Mouse (Mus musculus): ENCODE measurements at regions not wholly inside any gene's neighbourhood (a gene's known extent, or its start where the extent isn't known, plus 50 kb on each side); places are given as distances from the start of the nearest gene placed in this dataset.

GRCm38 (mm10) chr2:169397013-169397412 lies 190.5 kb downstream of the Gm11011 start:
- Histone ChIP-seq H3K36me3 (no peaks in the 10 kb centered on the region), H3K4me2 (peak overlapping the region; percentile 31; the same call in 1 of the 2 replicates), H3K4me3 (replicated peaks) (no peak overlapping the region), H3K27ac (0 out of 2 replicates have a peak overlapping the region, but pooled peaks have one; percentile 7), H3K27me3 (peaks cover 11% of the 10 kb centered on the region), H3K9ac (replicated peaks) (no peak overlapping the region), H3K9me3 (no peaks in the 10 kb centered on the region), H3K4me1 (replicated peaks) (peaks cover 16% of the 10 kb centered on the region)
- ATAC-seq (ENCODE audit: insufficient number of reproducible peaks, insufficient read depth, low FRiP score, low TSS enrichment, low read depth) = no peak
- 55% methylated on average over 4 of the region's 4 CpGs for WGBS

GRCm38 (mm10) chr2:169396294-169396693 lies 191.3 kb downstream of the Gm11011 start:
- H3K36me3 ChIP-seq = no peaks in the 10 kb centered on the region
- no peak overlapping the region for H3K27ac ChIP-seq
- H3K4me2 ChIP-seq = no peak overlapping the region
- H3K4me1 ChIP-seq (replicated peaks) = peaks cover 16% of the 10 kb centered on the region
- no peak overlapping the region for H3K9ac ChIP-seq (replicated peaks)
- 83% methylated on average over 4 of the region's 4 CpGs for WGBS
- H3K27me3 ChIP-seq = peaks cover 11% of the 10 kb centered on the region
- no peaks in the 10 kb centered on the region for H3K9me3 ChIP-seq
- no peak overlapping the region for H3K4me3 ChIP-seq (replicated peaks)
- no peak for ATAC-seq (ENCODE audit: insufficient number of reproducible peaks, insufficient read depth, low FRiP score, low TSS enrichment, low read depth)

GRCm38 (mm10) chr2:169389611-169390010 lies 197.9 kb downstream of the Gm11011 start:
- Histone ChIP-seq H3K4me3 (replicated peaks) (no peak overlapping the region), H3K27me3 (peaks cover 2% of the 10 kb centered on the region), H3K27ac (no peak overlapping the region), H3K9ac (replicated peaks) (no peak overlapping the region), H3K9me3 (no peaks in the 10 kb centered on the region), H3K36me3 (no peaks in the 10 kb centered on the region), H3K4me2 (no peak overlapping the region), H3K4me1 (replicated peaks) (no peaks in the 10 kb centered on the region)
- ATAC-seq (ENCODE audit: insufficient number of reproducible peaks, insufficient read depth, low FRiP score, low TSS enrichment, low read depth) = no peak
- WGBS = 69% methylated on average over 4 of the region's 4 CpGs

DNA sequence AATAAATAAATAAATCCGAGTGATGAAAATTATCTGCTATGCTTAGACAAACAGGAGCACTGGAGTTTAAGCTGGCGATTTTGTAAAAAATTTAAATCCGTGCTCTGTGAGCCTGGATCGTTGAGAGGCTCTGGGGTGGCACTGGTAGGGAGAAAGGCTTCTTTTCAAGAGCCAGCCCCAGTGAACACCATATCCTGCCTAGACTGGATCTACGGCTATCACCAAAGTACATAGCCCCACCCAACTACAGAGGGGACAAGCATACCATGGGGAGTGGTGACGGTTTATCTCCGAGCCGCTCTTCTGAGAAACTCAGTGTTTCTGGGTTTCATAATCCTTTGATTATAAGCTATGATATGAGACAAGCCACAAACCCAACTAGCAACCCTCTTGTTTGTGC lies 199.0 kb downstream of the Gm11011 start:
- no peak overlapping the region for H3K9ac ChIP-seq (replicated peaks)
- no peak overlapping the region for H3K4me2 ChIP-seq
- no peaks in the 10 kb centered on the region for H3K4me1 ChIP-seq (replicated peaks)
- peaks cover 2% of the 10 kb centered on the region for H3K27me3 ChIP-seq
- 77% methylated on average over 8 of the region's 8 CpGs for WGBS
- no peaks in the 10 kb centered on the region for H3K36me3 ChIP-seq
- no peaks in the 10 kb centered on the region for H3K9me3 ChIP-seq
- no peak for ATAC-seq (ENCODE audit: insufficient number of reproducible peaks, insufficient read depth, low FRiP score, low TSS enrichment, low read depth)
- H3K4me3 ChIP-seq (replicated peaks) = no peak overlapping the region
- no peak overlapping the region for H3K27ac ChIP-seq

- WGBS = 48% methylated on average over 23 of the region's 23 CpGs
Observed at GRCm38 (mm10) chr2:169387765-169388518, 199.6 kb downstream of the Gm11011 start.

DNA sequence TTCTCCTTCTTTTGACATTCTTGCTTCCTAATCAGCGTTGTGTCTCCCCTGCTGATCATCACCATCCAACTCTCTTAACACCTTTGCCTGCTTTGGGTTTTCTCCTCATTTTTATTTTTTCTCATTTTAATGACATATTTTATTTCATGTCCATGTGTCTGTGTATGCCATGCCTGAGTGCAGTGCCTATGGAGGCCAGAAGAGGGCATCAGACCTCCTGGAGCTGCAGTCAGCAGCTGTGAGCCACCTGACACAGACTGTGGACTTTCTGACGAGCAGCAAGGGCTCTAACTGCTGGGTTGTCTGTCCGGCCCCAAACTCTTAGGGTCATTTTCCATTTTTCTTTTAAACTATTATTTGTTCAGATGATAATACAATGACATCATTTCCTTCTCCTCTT lies 203.8 kb downstream of the Gm11011 start:
- no peaks in the 10 kb centered on the region for H3K36me3 ChIP-seq
- WGBS = 85% methylated on average over 3 of the region's 3 CpGs
- no peak overlapping the region for H3K4me2 ChIP-seq
- H3K4me3 ChIP-seq (replicated peaks) = no peak overlapping the region
- H3K9ac ChIP-seq (replicated peaks) = no peak overlapping the region
- no peaks in the 10 kb centered on the region for H3K9me3 ChIP-seq
- ATAC-seq (ENCODE audit: insufficient number of reproducible peaks, insufficient read depth, low FRiP score, low TSS enrichment, low read depth) = no peak
- H3K4me1 ChIP-seq (replicated peaks) = no peaks in the 10 kb centered on the region
- no peak overlapping the region for H3K27ac ChIP-seq
- H3K27me3 ChIP-seq = no peaks in the 10 kb centered on the region; the same call in 1 of the 2 replicates

More at GRCm38 (mm10) chr2:169387765-169388518, 199.6 kb downstream of the Gm11011 start:
- Histone ChIP-seq H3K4me2 (no peak overlapping the region), H3K36me3 (no peaks in the 10 kb centered on the region), H3K4me3 (replicated peaks) (no peak overlapping the region), H3K27me3 (peaks cover 2% of the 10 kb centered on the region), H3K27ac (no peak overlapping the region), H3K4me1 (replicated peaks) (no peaks in the 10 kb centered on the region), H3K9ac (replicated peaks) (no peak overlapping the region), H3K9me3 (no peaks in the 10 kb centered on the region)
- no peak for ATAC-seq (ENCODE audit: insufficient number of reproducible peaks, insufficient read depth, low FRiP score, low TSS enrichment, low read depth)

- H3K27ac ChIP-seq = no peak overlapping the region
- WGBS = 90% methylated on average over 7 of the region's 7 CpGs
- H3K9me3 ChIP-seq = peaks cover 4% of the 10 kb centered on the region; the same call in 1 of the 2 replicates
- no peak overlapping the region for H3K4me3 ChIP-seq (replicated peaks)
- H3K9ac ChIP-seq (replicated peaks) = no peak overlapping the region
- H3K4me2 ChIP-seq = no peak overlapping the region
- no peaks in the 10 kb centered on the region for H3K36me3 ChIP-seq
- no peaks in the 10 kb centered on the region for H3K4me1 ChIP-seq (replicated peaks)
- H3K27me3 ChIP-seq = no peaks in the 10 kb centered on the region
- no peak for ATAC-seq (ENCODE audit: insufficient number of reproducible peaks, insufficient read depth, low FRiP score, low TSS enrichment, low read depth)
Observed at GRCm38 (mm10) chr2:169373069-169373468, 214.5 kb downstream of the Gm11011 start.

DNA sequence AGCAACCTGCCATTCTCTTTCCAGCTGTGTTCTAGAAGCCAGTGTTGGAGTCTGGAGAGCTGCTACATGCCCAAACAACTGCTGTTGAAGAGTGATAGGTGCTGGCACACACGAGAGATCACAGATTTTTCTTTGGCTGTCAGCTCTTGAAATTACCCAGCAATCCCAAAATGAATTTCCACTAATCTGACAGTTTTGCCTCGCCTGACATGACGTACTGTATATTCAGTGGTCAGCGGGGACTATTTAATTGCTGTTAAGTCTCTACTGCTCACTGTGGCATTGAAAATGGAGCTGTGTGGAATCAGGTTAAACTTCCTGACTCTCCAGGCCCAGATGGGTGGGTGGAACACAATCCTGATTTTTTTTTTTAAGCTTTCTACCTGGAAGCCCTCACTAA lies 222.5 kb downstream of the Gm11011 start:
- Histone ChIP-seq H3K4me1 (replicated peaks) (peaks cover 12% of the 10 kb centered on the region; the same call in 1 of the 2 replicates), H3K27ac (no peak overlapping the region), H3K4me2 (no peak overlapping the region), H3K9ac (replicated peaks) (no peak overlapping the region), H3K36me3 (no peaks in the 10 kb centered on the region), H3K4me3 (replicated peaks) (no peak overlapping the region), H3K27me3 (no peaks in the 10 kb centered on the region), H3K9me3 (peaks cover 3% of the 10 kb centered on the region; the same call in 1 of the 2 replicates)
- 55% methylated on average over 4 of the region's 4 CpGs for WGBS
- no peak for ATAC-seq (ENCODE audit: insufficient number of reproducible peaks, insufficient read depth, low FRiP score, low TSS enrichment, low read depth)

DNA sequence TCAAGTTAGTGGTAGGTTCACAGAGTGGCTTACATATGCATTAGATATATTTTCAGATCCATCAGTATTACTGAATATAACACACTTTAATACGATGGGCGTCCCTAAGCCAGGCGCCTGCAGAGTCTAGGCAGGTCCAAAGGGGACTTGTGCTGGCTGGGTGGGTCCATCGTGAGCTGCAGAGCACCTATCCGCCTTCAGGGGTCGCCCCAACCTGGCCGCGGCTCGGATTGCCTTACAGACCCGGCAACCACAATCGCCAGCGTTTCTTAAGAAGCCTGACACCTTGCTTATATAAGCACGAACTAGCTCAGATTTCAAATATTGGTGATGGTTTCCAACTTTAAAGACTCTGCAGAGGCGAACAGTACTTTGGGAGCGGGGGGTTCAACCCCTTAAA lies 227.3 kb downstream of the Gm11011 start:
- peaks cover 10% of the 10 kb centered on the region; the same call in 1 of the 2 replicates for H3K4me1 ChIP-seq (replicated peaks)
- H3K27me3 ChIP-seq = no peaks in the 10 kb centered on the region
- H3K27ac ChIP-seq = no peak overlapping the region
- WGBS = 15% methylated on average over 15 of the region's 15 CpGs
- peak overlapping the region; percentile 47 for H3K4me2 ChIP-seq
- no peaks in the 10 kb centered on the region for H3K36me3 ChIP-seq
- ATAC-seq (ENCODE audit: insufficient number of reproducible peaks, insufficient read depth, low FRiP score, low TSS enrichment, low read depth) = no peak; the same call in 1 of the 2 replicates
- peaks cover 3% of the 10 kb centered on the region; the same call in 1 of the 2 replicates for H3K9me3 ChIP-seq
- H3K4me3 ChIP-seq (replicated peaks) = peak overlapping the region; percentile 21; the same call in 1 of the 2 replicates
- no peak overlapping the region for H3K9ac ChIP-seq (replicated peaks)

GRCm38 (mm10) chr2:169357400-169357799 lies 230.1 kb downstream of the Gm11011 start:
- Histone ChIP-seq H3K4me3 (replicated peaks) (no peak overlapping the region), H3K9ac (replicated peaks) (no peak overlapping the region), H3K9me3 (no peaks in the 10 kb centered on the region), H3K4me1 (replicated peaks) (0 out of 2 replicates have a peak, but pooled peaks cover 10% of the 10 kb centered on the region), H3K36me3 (no peaks in the 10 kb centered on the region), H3K27ac (no peak overlapping the region), H3K4me2 (no peak overlapping the region), H3K27me3 (no peaks in the 10 kb centered on the region)
- no peak for ATAC-seq (ENCODE audit: insufficient number of reproducible peaks, insufficient read depth, low FRiP score, low TSS enrichment, low read depth)
- WGBS = 84% methylated on average over 10 of the region's 10 CpGs

DNA sequence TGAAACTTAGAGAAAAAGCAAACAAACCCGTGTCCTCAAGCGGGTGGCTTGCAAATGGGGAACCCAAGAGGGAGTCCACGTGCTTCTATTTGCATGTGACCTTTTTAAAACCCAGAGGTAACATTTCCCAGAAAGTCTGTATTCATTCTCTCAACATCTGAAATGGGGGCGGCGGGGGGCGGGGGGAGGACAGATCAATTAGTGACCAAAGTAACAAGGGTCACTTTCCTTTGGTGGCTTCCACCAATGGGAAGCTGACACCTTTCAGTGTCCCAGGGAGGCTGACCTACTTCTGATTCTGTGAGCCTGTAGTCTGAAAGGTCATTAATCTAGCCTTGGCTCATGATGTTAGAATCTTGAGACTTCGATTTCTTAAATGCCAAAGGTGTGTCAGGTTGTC lies 236.0 kb downstream of the Gm11011 start:
- H3K9me3 ChIP-seq = no peaks in the 10 kb centered on the region
- no peak overlapping the region for H3K4me3 ChIP-seq (replicated peaks)
- no peak overlapping the region for H3K4me2 ChIP-seq
- H3K36me3 ChIP-seq = no peaks in the 10 kb centered on the region
- H3K9ac ChIP-seq (replicated peaks) = no peak overlapping the region
- no peak for ATAC-seq (ENCODE audit: insufficient number of reproducible peaks, insufficient read depth, low FRiP score, low TSS enrichment, low read depth)
- H3K4me1 ChIP-seq (replicated peaks) = no peaks in the 10 kb centered on the region
- H3K27ac ChIP-seq = no peak overlapping the region
- H3K27me3 ChIP-seq = no peaks in the 10 kb centered on the region
- 90% methylated on average over 7 of the region's 7 CpGs for WGBS

- Histone ChIP-seq H3K4me1 (replicated peaks) (no peaks in the 10 kb centered on the region), H3K4me3 (replicated peaks) (no peak overlapping the region), H3K9ac (replicated peaks) (no peak overlapping the region), H3K27me3 (no peaks in the 10 kb centered on the region), H3K27ac (no peak overlapping the region), H3K4me2 (no peak overlapping the region), H3K9me3 (no peaks in the 10 kb centered on the region), H3K36me3 (no peaks in the 10 kb centered on the region)
- WGBS = 52% methylated on average over 10 of the region's 10 CpGs
- no peak for ATAC-seq (ENCODE audit: insufficient number of reproducible peaks, insufficient read depth, low FRiP score, low TSS enrichment, low read depth)
Observed at GRCm38 (mm10) chr2:169346107-169346506, 241.4 kb downstream of the Gm11011 start.
